Mouse (Mus musculus) testis, postnatal 10 days (tissue): ENCODE measurements around the gene Arhgef2.
"Not testable (repeated sequence)": the region's sequence is repeated elsewhere in the genome, so short reads cannot be mapped to it uniquely, and the experiment has no call there.

Experiments
- DNase-seq: peaks from one replicate; pipeline ENCODE4 v3.0.0; 2021; ENCODE audit warnings: low spot score

Gene Arhgef2

DNA sequence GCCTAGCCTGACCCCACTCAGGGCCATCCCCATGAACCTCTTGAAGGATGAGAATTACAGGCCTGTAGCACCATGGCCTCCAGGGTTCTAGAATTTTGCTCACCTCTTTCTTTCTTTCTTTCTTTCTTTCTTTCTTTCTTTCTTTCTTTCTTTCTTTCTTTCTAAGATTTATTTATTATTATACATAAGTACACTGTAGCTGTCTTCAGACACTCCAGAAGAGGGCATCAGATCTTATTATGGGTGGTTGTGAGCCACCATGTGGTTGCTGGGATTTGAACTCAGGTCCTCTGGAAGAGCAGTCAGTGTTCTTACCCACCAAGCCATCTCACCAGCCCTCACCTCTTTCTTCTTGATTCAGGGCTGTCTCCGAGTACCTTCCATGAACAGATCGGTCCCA, at the start of gene Arhgef2:
Gene Arhgef2 (plus strand): TSS at position 301 of the 400 bp plus-strand sequence.
- not testable (repeated sequence) for DNase-seq

DNA sequence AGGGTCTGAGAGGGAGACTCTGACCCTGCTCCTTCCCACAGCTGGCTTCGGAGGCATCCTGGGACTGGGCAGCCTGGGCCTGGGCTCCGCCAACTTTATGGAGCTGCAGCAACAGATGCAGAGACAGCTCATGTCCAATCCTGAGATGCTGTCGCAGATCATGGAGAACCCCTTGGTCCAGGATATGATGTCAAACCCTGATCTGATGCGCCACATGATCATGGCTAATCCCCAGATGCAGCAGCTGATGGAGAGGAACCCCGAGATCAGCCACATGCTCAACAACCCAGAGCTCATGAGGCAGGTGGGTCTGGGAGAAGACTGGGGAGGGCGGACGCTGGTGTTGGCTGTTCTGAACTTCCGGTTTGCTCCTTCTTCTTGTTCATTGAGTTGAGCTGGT, 49.1 kb upstream of the Arhgef2 start:
- DNase-seq = no peak

DNA sequence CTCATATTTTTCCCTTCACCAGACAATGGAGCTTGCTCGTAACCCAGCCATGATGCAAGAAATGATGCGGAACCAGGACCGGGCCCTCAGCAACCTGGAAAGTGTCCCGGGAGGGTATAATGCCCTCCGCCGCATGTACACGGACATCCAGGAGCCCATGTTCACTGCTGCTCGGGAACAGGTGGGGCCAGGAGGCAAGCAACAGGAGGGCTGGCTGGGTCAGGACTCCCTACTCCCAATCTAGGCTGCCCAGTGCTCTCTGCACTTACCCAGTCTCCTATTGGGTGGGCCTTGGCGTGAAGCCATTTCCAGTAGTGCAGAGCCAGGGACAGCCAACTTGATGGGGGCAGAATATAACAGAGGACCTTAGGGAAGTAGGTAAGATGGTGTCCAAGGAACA, 46.2 kb upstream of the Arhgef2 start:
- DNase-seq = no peak

DNA sequence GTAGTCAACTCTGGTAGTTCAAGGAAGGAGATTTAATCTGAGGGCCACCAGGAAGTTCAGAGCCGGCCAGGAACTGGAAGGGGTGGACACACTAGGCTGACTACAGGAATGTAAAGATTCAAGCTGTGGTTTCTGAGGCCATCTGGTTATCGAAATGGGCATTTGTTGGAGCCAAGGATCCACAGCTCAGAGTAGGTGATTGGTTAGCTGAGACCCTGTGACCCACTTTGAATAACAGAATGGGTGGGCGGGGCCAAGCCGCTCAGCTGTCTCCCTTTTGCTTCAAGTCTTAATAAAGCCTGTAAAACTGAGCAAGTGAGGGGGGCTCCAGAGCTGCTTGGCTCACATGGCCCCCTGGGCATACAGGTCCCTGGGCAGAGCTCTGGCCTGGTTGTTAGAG, 43.8 kb upstream of the Arhgef2 start:
- DNase-seq = no peak

DNA sequence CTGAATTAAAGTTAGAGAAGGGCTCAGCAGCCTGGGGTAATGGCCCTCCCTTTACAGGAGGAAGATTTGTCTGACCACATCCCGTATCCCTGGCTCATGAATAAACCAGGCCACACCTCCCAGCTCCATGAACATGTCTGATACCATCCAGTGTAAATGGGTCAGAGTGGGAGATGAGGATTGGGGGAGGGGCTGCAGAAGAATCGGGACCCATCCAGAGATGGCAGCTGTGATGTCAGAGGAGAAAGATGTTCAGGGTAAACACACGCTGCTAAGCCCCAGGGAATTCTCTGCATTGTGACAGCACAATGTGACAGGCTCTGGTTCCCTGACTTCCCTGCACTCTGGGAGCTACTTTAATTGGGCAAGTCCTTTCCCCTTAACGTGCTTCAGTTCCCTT, 42.3 kb upstream of the Arhgef2 start:
- no peak for DNase-seq

DNA sequence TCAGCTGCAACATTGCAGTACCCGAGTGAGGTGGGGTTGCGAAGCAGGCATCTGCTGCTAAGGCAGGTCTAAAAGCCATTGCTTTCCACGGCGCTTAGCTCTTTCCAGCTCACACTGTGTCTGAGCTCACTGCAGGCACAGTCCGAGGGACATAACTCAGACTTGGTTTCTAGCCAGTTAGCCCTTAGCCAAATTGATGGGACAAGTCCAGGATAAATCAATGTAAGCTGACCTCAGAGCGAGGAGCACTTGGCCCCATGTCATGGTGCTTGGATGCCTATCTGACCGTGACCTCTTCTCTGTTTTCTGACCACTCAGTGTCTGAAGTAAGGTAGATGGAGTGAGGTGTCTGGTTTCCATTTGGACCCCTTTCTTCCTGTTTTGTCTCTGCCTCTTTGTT, 41.8 kb upstream of the Arhgef2 start:
- no peak for DNase-seq

- no peak for DNase-seq
Observed at GRCm38 (mm10) chr3:88566116-88566515, 39.6 kb upstream of the Arhgef2 start.

GRCm38 (mm10) chr3:88566536-88567061, 39.2 kb upstream of the Arhgef2 start:
- DNase-seq = no peak

GRCm38 (mm10) chr3:88567892-88568291, 37.9 kb upstream of the Arhgef2 start:
- no peak for DNase-seq

GRCm38 (mm10) chr3:88568615-88569014, 37.2 kb upstream of the Arhgef2 start:
- no peak for DNase-seq

- no peak for DNase-seq
Observed at GRCm38 (mm10) chr3:88569093-88569492, 36.7 kb upstream of the Arhgef2 start.

- no peak for DNase-seq
Observed at GRCm38 (mm10) chr3:88569694-88570093, 36.1 kb upstream of the Arhgef2 start.

DNA sequence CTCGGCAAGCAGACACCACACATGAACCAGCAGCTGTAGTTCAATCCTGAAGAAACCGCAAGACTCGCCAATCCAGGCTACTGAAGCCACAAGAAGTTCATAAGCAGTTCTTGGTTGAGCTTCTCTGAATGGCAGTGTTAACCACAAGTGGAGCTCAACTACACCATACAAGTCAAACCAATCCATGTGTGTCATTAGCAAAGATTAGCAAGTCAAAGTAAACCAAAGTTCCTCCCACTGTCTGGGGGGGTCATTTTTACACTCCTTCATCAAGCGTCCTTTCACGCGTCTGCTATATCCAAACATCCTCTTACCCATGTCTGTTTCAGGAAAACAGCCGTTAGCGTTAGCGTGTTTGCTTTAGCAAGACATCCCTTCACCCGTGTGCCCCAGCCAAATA, 35.4 kb upstream of the Arhgef2 start:
- DNase-seq = no peak

- no peak for DNase-seq
Observed at GRCm38 (mm10) chr3:88571856-88572255, 33.9 kb upstream of the Arhgef2 start.

- no peak for DNase-seq
Observed at GRCm38 (mm10) chr3:88572835-88573234, 32.9 kb upstream of the Arhgef2 start.

DNA sequence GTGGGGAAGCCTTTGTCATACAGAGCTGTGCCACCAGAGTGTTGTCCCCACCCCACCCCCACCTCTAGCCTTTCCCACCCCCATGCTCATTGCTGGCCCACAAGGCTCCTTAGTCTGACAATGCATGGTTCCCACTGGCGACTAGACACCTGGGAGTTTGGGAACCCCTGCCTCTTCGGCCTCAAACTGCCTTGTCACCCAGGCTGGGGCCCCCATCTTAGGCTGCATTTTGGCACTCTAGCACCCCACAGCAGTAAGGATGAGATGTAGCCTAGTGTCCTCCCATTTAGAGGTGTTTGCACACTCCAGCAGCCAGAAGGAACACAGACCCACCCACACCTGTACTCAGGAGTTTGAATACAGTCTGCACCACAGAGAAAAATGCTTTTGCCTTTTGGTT, 32.0 kb upstream of the Arhgef2 start:
- DNase-seq = no peak

DNA sequence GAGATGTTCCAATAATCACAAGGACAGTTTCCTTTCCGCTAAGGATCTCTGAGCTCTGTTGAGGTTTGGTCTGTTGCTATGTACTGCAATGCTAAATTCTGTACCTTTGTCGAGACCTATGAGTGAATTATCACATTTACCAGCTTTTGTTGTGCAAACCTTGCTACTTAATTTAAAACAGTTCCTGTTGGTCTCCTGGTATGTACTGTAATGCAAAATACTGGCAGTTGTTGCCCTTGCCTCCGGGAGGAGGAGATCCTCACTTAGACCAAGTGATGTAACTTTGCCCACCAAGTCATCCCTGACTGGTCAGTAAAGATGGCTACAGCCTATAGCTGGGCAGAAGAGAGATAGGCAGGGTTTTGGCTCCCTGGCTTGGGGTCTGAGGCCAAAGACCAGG, 30.2 kb upstream of the Arhgef2 start, which contains the start of gene Ssr2:
Gene Ssr2 (plus strand): TSS at position 337 of the 400 bp plus-strand sequence.
- DNase-seq = no peak

- not testable (repeated sequence) for DNase-seq
Observed at GRCm38 (mm10) chr3:88577846-88578245, 27.9 kb upstream of the Arhgef2 start.

- no peak for DNase-seq
Observed at GRCm38 (mm10) chr3:88578498-88579424, 27.0 kb upstream of the Arhgef2 start.

- peak; percentile 73 for DNase-seq
Observed at GRCm38 (mm10) chr3:88579454-88580117, 26.2 kb upstream of the Arhgef2 start.

DNA sequence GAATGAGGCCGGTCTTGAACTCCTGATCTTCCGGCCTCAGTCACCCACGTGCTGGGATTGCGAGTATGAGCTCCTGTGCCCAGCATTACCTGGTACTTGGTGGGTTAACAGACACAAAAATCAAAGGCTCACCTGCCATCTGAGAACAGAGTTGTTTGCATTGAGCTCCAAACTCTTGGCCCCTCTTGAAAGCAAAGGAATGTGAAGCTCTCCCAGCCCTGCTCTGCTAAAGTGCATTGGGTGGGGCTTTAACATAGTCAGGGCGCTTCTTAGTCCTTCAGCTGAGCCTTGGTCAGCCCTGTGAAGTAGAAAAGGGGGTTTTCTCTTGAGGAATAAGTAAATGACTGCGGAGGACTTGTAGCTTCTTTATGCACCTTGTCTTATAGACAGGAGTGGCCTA, 20.0 kb upstream of the Arhgef2 start:
- no peak for DNase-seq

DNA sequence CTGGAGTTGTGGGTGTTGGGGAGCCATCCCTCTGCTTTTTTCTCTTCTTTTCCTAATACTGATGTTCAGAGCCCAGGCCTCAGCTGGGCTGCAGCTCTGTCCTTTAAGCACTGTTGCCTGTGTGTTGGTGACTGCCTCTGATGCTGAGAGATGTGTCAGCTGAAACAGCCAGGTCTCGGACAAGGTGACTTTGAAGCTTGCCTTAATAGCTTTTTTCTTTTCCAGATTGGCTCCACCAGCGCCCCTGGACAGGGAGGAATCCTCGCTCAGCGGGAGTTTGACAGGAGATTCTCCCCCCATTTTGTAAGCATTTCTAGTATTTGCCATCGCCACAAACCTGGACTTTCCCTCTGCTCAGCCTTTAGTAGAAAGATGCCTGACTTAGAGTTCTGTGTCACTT, 19.1 kb upstream of the Arhgef2 start:
- no peak for DNase-seq

GRCm38 (mm10) chr3:88590246-88590645, 15.5 kb upstream of the Arhgef2 start:
- DNase-seq = no peak
